Mouse (Mus musculus): ENCODE measurements around the gene Ahdc1.
A peak's percentile ranks its signal among the peaks of the same experiment; 100 is the strongest.

Gene Ahdc1

GRCm38 (mm10) chr4:133040241-133040904 is 29.3 kb downstream of the Ahdc1 start:
- no peak for DNase-seq

GRCm38 (mm10) chr4:133042244-133042643 is 31.2 kb downstream of the Ahdc1 start:
- no peak for DNase-seq

GRCm38 (mm10) chr4:133042651-133043635 is 31.9 kb downstream of the Ahdc1 start:
- no peak for DNase-seq

- peak; percentile 79 for DNase-seq
Measured at GRCm38 (mm10) chr4:133043798-133044646, 33.0 kb downstream of the Ahdc1 start.

GRCm38 (mm10) chr4:133044647-133045094 is 33.6 kb downstream of the Ahdc1 start:
- no peak for DNase-seq

GRCm38 (mm10) chr4:133045771-133046474 is 34.9 kb downstream of the Ahdc1 start:
- DNase-seq: no peak

GRCm38 (mm10) chr4:133046691-133047352 is 35.8 kb downstream of the Ahdc1 start:
- DNase-seq: no peak

- DNase-seq: no peak
Measured at GRCm38 (mm10) chr4:133047353-133048105, 36.5 kb downstream of the Ahdc1 start.

GRCm38 (mm10) chr4:133049071-133049920 is 38.2 kb downstream of the Ahdc1 start:
- DNase-seq: no peak

- DNase-seq: peak; percentile 76
Measured at GRCm38 (mm10) chr4:133050196-133050836, 39.3 kb downstream of the Ahdc1 start.

GRCm38 (mm10) chr4:133050837-133051549 is 39.9 kb downstream of the Ahdc1 start:
- no peak for DNase-seq

- DNase-seq: no peak
Measured at GRCm38 (mm10) chr4:133051550-133051865, 40.4 kb downstream of the Ahdc1 start.

GRCm38 (mm10) chr4:133052029-133052745 is 41.1 kb downstream of the Ahdc1 start:
- no peak for DNase-seq

GRCm38 (mm10) chr4:133052995-133053572 is 42.0 kb downstream of the Ahdc1 start:
- no peak for DNase-seq

GRCm38 (mm10) chr4:133054530-133054929 is 43.5 kb downstream of the Ahdc1 start:
- DNase-seq: no peak

GRCm38 (mm10) chr4:133055163-133055951 is 44.3 kb downstream of the Ahdc1 start:
- no peak for DNase-seq

All from kidney, adult 9 months (tissue).